Mouse (Mus musculus): ENCODE measurements around the gene Pbx3. TPM values are rescaled to one million over a fixed set of nuclear protein-coding genes. Genes with fewer than 3 reads are reported as not detected.

The Pbx3 gene
- polyA plus RNA-seq, 1 experiment from 2014 or later, result 101 TPM

DNA sequence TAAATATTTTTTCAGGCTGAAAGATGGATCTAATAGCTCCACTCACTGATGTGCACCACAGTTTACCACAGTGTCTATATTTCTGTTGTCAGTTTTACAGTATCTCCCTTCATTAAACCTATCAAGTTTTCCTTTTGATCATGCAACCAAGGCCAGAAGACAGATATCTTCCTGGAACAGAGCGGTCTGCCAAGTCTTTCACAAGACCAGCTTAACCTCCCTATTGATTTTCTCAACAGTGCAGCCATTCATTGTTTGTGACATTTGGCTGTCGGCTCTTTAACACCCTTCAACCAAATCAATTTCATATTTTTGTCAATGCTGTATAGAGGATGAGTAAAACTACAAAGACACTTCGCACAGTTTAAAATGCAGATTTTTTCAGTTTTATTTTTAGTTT lies 91.9 kb downstream of the Pbx3 start:
- 27% methylated on average over 3 of the region's 3 CpGs for WGBS
- Histone ChIP-seq H3K9me3 (no peaks in the 10 kb centered on the region), H3K27ac (no peak overlapping the region)

GRCm38 (mm10) chr2:34279726-34280125 lies 93.2 kb downstream of the Pbx3 start:
- no peaks in the 10 kb centered on the region for H3K36me3 ChIP-seq
- H3K27me3 ChIP-seq, result no peaks in the 10 kb centered on the region
- 7% methylated on average over 6 of the region's 6 CpGs for WGBS
- peaks cover 63% of the 10 kb centered on the region for H3K4me1 ChIP-seq (replicated peaks)
- ATAC-seq, result 0 out of 2 replicates have a peak, but pooled peaks have one; percentile 30
- no peak overlapping the region for H3K4me3 ChIP-seq (replicated peaks)
- peak overlapping the region; percentile 71 for H3K27ac ChIP-seq
- H3K9me3 ChIP-seq, result no peaks in the 10 kb centered on the region
- no peak overlapping the region; the same call in 1 of the 2 replicates for H3K9ac ChIP-seq (replicated peaks)
- peak overlapping the region; percentile 36 for H3K4me2 ChIP-seq (replicated peaks)

More for the DNA sequence above, 91.9 kb downstream of the Pbx3 start:
- no peak overlapping the region for H3K9ac ChIP-seq (replicated peaks)
- H3K36me3 ChIP-seq, result no peaks in the 10 kb centered on the region
- H3K4me3 ChIP-seq (replicated peaks), result no peak overlapping the region
- peaks cover 53% of the 10 kb centered on the region for H3K4me1 ChIP-seq (replicated peaks)
- no peaks in the 10 kb centered on the region for H3K27me3 ChIP-seq
- no peak for ATAC-seq
- H3K4me2 ChIP-seq (replicated peaks), result no peak overlapping the region

DNA sequence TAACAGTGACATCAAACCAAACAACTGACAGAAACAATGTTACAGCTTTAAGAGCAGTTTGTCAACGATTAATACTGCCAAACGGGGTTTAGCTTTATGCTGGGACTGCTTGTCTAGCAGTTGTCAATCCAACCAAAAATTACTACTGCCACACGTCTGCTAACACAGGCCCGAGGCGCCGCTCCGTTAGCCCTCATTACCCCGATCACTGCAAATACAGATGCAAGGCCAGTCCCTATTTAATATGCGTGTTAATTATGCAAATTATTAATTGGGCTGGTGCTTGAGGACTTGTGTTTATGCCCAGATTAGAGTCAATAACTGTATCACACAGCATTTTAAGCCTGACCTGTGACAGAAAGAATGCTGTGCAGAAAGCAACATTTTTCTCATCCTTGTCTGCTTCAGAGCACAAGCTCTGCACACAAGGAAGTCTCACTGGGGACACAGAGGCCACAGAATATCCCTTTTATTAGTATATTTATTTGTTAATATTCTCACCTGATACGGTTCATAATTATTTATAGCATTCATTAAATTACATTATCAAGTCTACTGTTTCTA lies 97.2 kb downstream of the Pbx3 start:
- Histone ChIP-seq H3K4me1 (replicated peaks) (peaks cover 45% of the 10 kb centered on the region), H3K4me3 (replicated peaks) (no peak overlapping the region), H3K36me3 (no peaks in the 10 kb centered on the region), H3K4me2 (replicated peaks) (no peak overlapping the region), H3K27me3 (no peaks in the 10 kb centered on the region), H3K9ac (replicated peaks) (no peak overlapping the region; the same call in 1 of the 2 replicates), H3K9me3 (no peaks in the 10 kb centered on the region), H3K27ac (peak overlapping the region; percentile 64)
- peak; percentile 50; the same call in 1 of the 2 replicates for ATAC-seq
- WGBS, result 56% methylated on average over 10 of the region's 10 CpGs

GRCm38 (mm10) chr2:34262046-34262445 lies 110.9 kb downstream of the Pbx3 start:
- no peak overlapping the region for H3K4me3 ChIP-seq (replicated peaks)
- no peak for ATAC-seq
- no peak overlapping the region for H3K9ac ChIP-seq (replicated peaks)
- H3K36me3 ChIP-seq, result no peaks in the 10 kb centered on the region
- H3K27ac ChIP-seq, result no peak overlapping the region
- no peaks in the 10 kb centered on the region for H3K27me3 ChIP-seq
- H3K4me2 ChIP-seq (replicated peaks), result no peak overlapping the region
- H3K4me1 ChIP-seq (replicated peaks), result peaks cover 26% of the 10 kb centered on the region
- H3K9me3 ChIP-seq, result no peaks in the 10 kb centered on the region

DNA sequence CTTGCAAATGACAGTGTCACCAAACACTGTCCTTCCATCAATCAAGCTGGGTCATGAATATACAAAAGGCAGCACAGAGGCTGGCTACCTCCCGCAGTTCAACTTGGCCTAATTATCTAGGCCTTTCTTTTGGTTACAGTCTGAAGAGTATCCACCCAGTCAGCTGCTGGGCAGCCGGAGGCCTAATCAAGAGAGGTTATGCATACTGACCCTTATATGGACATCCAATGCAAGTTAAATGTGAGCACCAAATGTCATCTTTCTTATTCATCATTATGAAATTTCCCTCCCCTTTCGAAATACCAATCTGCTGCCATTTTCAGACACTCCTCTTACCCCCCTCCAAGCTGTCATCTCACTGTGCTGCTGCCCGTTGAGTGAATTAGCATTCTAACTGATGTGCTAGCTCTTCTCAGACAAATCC lies 112.3 kb downstream of the Pbx3 start:
- Histone ChIP-seq H3K36me3 (no peaks in the 10 kb centered on the region), H3K4me3 (replicated peaks) (no peak overlapping the region), H3K27ac (peak overlapping the region; percentile 77), H3K4me1 (replicated peaks) (peaks cover 36% of the 10 kb centered on the region), H3K9ac (replicated peaks) (0 out of 2 replicates have a peak overlapping the region, but pooled peaks have one; percentile 20), H3K4me2 (replicated peaks) (no peak overlapping the region), H3K9me3 (no peaks in the 10 kb centered on the region), H3K27me3 (no peaks in the 10 kb centered on the region)
- ATAC-seq, result peak; percentile 71
- WGBS, result 6% methylated on average over 4 of the region's 4 CpGs

DNA sequence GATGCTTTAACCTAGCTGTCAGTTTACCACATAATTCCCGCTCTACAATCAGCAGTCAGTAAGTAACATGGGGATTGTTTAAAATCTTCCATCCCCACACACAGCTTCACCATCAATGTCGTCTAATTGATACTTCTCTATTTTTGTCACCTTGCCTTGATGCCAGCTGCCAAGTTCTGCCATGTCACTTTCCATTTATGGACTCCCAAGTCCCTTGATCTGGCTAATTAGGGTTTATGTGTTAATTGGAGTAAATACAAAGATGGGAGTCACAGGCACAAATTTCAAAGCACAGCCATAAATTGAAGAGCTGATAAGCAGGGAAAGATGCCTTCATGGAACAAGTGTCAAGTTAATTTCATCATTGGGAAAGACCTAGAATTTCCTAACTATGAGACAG lies 114.7 kb downstream of the Pbx3 start:
- no peak for ATAC-seq
- no peaks in the 10 kb centered on the region for H3K27me3 ChIP-seq
- H3K4me1 ChIP-seq (replicated peaks), result peaks cover 45% of the 10 kb centered on the region
- H3K9ac ChIP-seq (replicated peaks), result no peak overlapping the region
- no peaks in the 10 kb centered on the region for H3K36me3 ChIP-seq
- H3K9me3 ChIP-seq, result no peaks in the 10 kb centered on the region
- 66% methylated on average over 2 of the region's 2 CpGs for WGBS
- no peak overlapping the region for H3K4me3 ChIP-seq (replicated peaks)
- H3K27ac ChIP-seq, result no peak overlapping the region
- no peak overlapping the region for H3K4me2 ChIP-seq (replicated peaks)

DNA sequence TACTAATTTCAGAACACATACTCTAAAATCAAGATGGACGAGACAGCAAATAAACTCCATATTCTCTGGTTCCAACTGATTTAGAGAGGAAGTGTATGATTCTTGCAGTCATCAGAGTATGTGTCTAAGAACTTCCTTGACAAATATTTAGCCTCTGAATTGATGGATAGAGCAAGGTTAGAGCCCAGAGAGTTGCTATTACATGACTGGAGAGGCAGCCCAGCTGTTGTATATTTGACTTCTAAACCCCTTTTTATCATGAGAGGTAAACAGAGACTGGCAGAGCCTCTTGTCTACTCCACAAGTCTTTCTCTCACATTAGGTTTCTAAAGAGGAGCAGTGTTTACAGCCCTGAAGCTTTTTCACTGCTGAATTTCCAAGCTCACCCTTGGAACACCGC lies 115.3 kb downstream of the Pbx3 start:
- no peak for ATAC-seq
- Histone ChIP-seq H3K4me2 (replicated peaks) (no peak overlapping the region), H3K9me3 (no peaks in the 10 kb centered on the region), H3K36me3 (no peaks in the 10 kb centered on the region), H3K9ac (replicated peaks) (no peak overlapping the region), H3K4me3 (replicated peaks) (no peak overlapping the region), H3K27ac (no peak overlapping the region), H3K4me1 (replicated peaks) (peaks cover 51% of the 10 kb centered on the region), H3K27me3 (no peaks in the 10 kb centered on the region)
- WGBS, result 78% methylated on average over 2 of the region's 2 CpGs

DNA sequence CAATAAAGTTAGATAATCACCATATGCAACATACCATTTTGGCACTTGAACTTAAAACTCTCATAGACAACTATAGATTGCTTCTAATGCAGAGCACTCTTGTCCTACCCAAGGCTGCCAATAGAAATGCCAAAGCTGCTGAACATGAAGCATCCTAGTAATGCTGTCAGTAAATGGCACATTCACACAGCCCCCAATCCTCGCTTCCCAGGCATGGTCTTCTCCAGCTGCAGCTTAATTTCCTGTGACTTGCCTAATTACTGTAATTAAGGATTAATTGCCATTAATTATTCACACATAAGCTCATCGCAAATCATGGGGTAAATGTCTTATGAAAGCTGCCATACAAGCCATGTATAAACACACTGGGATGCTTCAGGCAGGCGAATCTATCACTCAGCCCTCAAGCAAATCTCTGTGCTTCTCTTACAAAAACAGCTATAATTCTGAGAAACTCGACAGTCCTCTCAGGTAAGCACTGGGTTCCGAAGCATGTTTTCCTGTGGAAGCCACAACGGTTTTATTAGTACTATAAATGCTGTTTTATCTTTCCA lies 116.9 kb downstream of the Pbx3 start:
- Histone ChIP-seq H3K4me1 (replicated peaks) (peaks cover 56% of the 10 kb centered on the region), H3K9ac (replicated peaks) (no peak overlapping the region), H3K36me3 (no peaks in the 10 kb centered on the region), H3K27me3 (no peaks in the 10 kb centered on the region), H3K4me3 (replicated peaks) (no peak overlapping the region), H3K4me2 (replicated peaks) (no peak overlapping the region), H3K9me3 (no peaks in the 10 kb centered on the region), H3K27ac (no peak overlapping the region)
- ATAC-seq, result no peak
- 80% methylated on average over 6 of the region's 6 CpGs for WGBS

GRCm38 (mm10) chr2:34253627-34254026 lies 119.3 kb downstream of the Pbx3 start:
- Histone ChIP-seq H3K27me3 (no peaks in the 10 kb centered on the region), H3K9me3 (no peaks in the 10 kb centered on the region), H3K36me3 (no peaks in the 10 kb centered on the region), H3K9ac (replicated peaks) (no peak overlapping the region), H3K4me1 (replicated peaks) (peaks cover 63% of the 10 kb centered on the region), H3K4me2 (replicated peaks) (no peak overlapping the region), H3K27ac (no peak overlapping the region), H3K4me3 (replicated peaks) (no peak overlapping the region)
- ATAC-seq, result no peak
- WGBS, result 56% methylated on average over 1 of the region's 1 CpGs

- 33% methylated on average over 1 of the region's 1 CpGs for WGBS
- no peaks in the 10 kb centered on the region for H3K36me3 ChIP-seq
- no peaks in the 10 kb centered on the region for H3K27me3 ChIP-seq
- no peak overlapping the region for H3K9ac ChIP-seq (replicated peaks)
- no peak overlapping the region; the same call in 1 of the 2 replicates for H3K4me2 ChIP-seq (replicated peaks)
- no peaks in the 10 kb centered on the region for H3K9me3 ChIP-seq
- H3K27ac ChIP-seq, result peak overlapping the region; percentile 39; the same call in 1 of the 2 replicates
- H3K4me1 ChIP-seq (replicated peaks), result peaks cover 65% of the 10 kb centered on the region
- H3K4me3 ChIP-seq (replicated peaks), result no peak overlapping the region
- ATAC-seq, result no peak
Measured at GRCm38 (mm10) chr2:34253111-34253510, 119.8 kb downstream of the Pbx3 start.

GRCm38 (mm10) chr2:34252286-34252685 lies 120.7 kb downstream of the Pbx3 start:
- no peak for ATAC-seq
- no peak overlapping the region for H3K4me2 ChIP-seq (replicated peaks)
- peaks cover 60% of the 10 kb centered on the region for H3K4me1 ChIP-seq (replicated peaks)
- H3K4me3 ChIP-seq (replicated peaks), result no peak overlapping the region
- no peaks in the 10 kb centered on the region for H3K36me3 ChIP-seq
- no peak overlapping the region for H3K27ac ChIP-seq
- no peaks in the 10 kb centered on the region for H3K27me3 ChIP-seq
- H3K9me3 ChIP-seq, result no peaks in the 10 kb centered on the region
- WGBS, result 54% methylated on average over 3 of the region's 3 CpGs
- H3K9ac ChIP-seq (replicated peaks), result no peak overlapping the region

DNA sequence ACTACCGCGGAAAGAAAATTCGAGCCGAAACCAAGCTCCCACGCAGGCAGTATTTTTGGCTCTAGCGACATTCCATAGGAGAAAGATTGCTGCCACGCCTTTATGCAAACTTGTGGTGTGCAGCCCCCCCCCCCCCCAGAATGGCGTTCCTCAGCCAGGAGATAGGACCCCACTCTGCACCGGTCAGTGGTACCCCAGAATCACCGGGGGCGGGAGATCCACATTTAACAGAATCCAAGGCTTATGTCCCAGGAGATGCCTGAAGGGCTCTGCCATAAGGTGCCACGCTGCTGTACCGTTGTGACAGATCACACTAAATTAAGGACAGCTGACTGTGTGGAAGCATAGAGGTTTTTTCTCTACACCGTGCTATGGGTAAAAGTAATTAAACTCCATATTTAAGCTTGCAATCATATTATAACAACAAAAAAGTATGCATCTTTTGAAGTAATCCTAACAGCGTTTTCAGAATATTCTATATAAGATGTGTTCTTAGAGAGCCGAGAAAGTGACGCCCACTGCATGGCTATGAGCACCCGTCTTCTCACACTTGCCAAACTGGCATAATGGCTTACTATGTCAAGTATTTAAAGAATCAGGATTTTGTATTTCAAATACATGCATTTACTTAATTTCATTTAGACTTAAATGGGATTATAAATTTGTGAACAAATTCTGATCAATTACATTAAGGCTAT lies 122.8 kb downstream of the Pbx3 start:
- H3K27me3 ChIP-seq, result no peaks in the 10 kb centered on the region
- H3K4me2 ChIP-seq (replicated peaks), result peak overlapping the region; percentile 67
- H3K36me3 ChIP-seq, result no peaks in the 10 kb centered on the region
- peak overlapping the region; percentile 42 for H3K4me3 ChIP-seq (replicated peaks)
- H3K9me3 ChIP-seq, result no peaks in the 10 kb centered on the region
- WGBS, result 1% methylated on average over 18 of the region's 18 CpGs
- H3K4me1 ChIP-seq (replicated peaks), result peaks cover 64% of the 10 kb centered on the region
- peak overlapping the region; percentile 61 for H3K9ac ChIP-seq (replicated peaks)
- H3K27ac ChIP-seq, result peak overlapping the region; percentile 95
- ATAC-seq, result peak; percentile 83

All from midbrain, embryonic 13.5 days (tissue).